Mouse (Mus musculus): Measurements from ENCODE around the gene Tnfrsf13c.
A peak's percentile ranks its signal among the peaks of the same experiment; 100 is the strongest.

Gene Tnfrsf13c

DNA sequence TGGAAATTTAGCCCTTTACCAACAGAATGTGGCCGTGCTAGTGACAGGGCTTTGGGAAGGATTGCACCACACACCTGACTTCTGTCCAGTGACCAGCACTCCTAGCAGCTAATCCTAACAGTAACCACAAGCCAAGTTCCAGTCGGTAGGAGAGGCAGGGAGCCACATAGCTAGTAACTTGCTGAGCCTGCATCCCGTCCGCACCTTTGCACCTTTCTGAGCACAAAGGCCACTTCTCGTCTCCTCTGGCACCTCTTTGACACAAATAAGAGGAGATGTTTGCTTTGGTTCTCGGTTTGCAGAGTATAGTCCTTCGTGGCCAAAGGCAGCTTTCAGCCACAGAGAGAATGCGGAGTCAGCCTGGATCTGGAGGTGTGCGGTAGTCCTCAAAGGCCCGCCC lies 39.5 kb downstream of the Tnfrsf13c start:
- DNase-seq (ENCODE audit: low spot score in 2 of 2) = no peak

- DNase-seq (ENCODE audit: low spot score in 2 of 2) = peak; percentile 36 to 59
Measured at GRCm38 (mm10) chr15:82184183-82184582, 40.0 kb downstream of the Tnfrsf13c start.

DNA sequence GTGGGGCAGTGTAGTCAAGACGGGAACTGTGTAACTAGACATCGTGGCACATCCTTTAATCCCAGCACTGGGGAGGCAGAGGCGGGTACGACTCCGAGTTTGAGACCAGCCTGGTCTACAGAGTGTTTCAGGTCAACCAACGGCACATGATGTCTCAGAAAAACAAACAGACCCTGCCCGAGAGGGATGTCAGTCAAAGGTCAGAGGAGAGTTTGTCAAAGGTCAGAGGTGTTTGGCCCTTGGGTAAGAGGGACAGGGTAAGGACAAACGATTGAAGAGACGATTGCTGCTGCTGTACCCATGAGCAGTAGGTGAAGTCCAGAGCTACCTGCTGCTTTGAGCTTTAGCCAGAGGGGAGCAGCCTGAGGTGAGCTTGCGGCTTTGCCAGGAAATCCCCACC lies 40.6 kb downstream of the Tnfrsf13c start:
- DNase-seq (ENCODE audit: low spot score in 2 of 2) = no peak

DNA sequence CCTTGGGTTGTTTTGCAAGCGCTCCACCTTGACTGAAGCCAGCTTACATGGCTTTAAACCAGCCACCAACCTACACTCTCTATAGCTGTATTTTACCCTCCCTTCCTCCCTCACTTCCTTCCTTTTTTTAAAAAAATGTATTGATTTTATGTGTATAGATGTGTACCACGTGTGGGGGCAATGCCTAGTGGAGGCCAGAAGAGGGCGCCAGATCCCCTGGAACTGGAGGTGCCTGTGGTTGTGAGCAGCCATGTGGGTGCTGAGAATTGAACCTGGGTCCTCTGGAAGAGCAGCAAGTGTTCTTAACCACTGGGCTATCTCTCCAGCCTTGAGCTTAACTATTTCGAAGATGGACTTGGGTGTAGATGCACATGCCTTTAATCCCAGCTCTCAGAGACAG lies 41.9 kb downstream of the Tnfrsf13c start:
- no peak for DNase-seq (ENCODE audit: low spot score in 2 of 2)

DNA sequence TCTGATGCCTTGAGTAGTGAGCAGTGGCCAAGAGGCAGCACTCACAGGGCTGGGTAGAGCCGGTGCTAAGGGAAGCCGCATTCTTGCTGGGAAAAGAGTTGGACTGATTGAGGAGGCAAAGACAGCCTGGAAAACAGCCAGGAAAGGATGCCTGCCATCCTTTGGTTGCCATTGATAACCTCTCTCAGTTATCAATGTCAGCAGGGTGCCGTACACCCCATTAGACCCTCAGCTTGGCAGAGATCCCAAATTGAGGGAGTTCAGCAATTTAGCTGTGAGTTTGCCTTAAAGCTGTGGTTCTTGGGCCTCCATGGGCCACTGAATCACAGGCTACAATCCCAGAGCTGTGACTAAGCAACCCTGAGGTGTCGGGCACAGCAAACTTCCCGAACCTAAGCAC lies 43.0 kb downstream of the Tnfrsf13c start:
- DNase-seq (ENCODE audit: low spot score in 2 of 2) = no peak

- DNase-seq (ENCODE audit: low spot score in 2 of 2) = no peak
Measured at GRCm38 (mm10) chr15:82177743-82178290, 46.4 kb downstream of the Tnfrsf13c start.

DNA sequence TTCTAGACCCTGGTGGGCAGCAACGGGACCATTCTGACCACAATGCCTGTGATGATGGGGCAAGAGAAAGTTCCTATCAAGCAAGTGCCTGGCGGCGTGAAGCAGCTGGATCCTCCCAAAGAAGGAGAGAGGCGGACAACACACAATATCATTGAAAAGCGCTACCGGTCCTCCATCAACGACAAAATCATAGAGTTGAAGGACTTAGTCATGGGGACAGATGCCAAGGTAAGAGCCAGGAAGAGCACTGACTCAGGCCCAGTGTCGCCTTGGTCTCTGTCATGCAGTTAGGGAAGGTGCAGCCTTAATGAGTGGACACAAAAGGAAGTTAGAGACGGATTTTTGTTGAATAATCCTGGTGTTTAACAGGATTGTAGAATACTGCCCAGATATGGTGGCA lies 49.1 kb downstream of the Tnfrsf13c start:
- no peak for DNase-seq (ENCODE audit: low spot score in 2 of 2)

DNA sequence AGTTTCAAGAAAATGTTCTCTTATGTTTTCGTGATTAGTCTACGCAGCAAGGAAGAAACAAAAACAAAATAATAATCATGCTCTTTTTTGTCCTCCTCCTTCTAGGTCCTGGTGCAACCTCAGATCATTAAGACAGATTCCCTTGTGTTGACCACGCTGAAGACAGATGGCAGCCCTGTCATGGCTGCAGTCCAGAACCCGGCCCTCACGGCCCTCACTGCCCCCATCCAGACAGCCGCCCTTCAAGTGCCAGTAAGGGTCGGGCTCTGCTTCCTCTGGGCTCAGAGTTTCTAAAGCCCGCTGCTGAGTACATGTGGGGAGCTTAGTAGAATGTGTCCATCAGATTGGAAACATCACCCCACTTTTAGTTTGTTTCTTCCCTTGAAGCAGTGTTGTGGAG lies 51.5 kb downstream of the Tnfrsf13c start:
- no peak for DNase-seq (ENCODE audit: low spot score in 2 of 2)

All from spleen, postnatal 36 days (tissue).